Comparison of ENCODE assay signal across 9 mouse cellular contexts in the genomic region with DNA sequence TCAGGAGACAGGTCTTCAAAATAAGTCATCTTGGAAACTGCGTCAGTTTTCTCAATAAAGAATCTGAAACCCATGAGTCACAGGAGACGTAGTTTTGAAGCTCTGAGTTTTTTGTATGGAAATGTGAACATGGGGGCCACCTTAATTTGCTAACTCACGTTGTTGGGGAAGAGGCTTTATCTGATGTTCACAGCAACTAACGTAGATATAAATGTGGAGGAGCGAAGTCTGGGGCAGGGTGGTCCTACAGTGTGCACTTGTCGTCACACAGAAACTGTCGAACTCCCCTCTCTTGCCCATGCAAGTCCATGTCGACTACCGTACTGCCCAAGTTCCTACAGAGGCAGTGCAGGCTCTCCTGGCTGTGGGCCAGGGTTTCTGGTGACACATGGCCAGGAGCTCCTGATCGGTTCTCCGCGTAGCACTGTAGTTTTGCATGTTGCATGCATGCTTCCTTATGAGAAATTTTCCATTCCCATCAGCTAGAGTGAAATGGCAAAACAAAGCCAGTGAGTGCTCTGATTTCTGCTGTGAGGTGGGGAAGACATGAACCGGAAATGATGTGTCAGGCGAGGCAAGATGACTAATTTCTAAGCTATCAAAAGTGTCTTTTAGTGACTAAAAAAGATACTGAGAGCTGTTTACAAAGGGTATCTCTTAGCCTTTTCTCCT.
DNase-seq lines count a peak whose midpoint lies in the region; ATAC-seq and TF ChIP-seq lines count a peak whose summit lies in the region.
"Had no signal": no experiment of that assay in that cellular context is flagged by ENCODE, and none has a peak within 500 bp of the region (broad histone marks: within the 10 kb centered on the region; RNA-seq: fewer than 3 reads in every experiment).

No protein-coding gene starts in this region.

- no peak for TF ChIP-seq POLR2A in MEL (IDR thresholded peaks at IDR 0.05; ENCODE audit: control insufficient read depth in 1 of 2, insufficient read depth in 1 of 2, low read depth in 1 of 2, low read length in 2 of 2, poor library complexity in 1 of 2)

- no peaks in the 10 kb centered on the region for H3K9me3 ChIP-seq in hindbrain, postnatal 0 days (ENCODE audit: low read length)
- H3K9me3 ChIP-seq in hindbrain, embryonic 10.5 days = no peaks in the 10 kb centered on the region
- H3K9me3 ChIP-seq in MEL (replicated peaks; ENCODE audit: insufficient read depth, low read length) = no peaks in the 10 kb centered on the region
- no peaks in the 10 kb centered on the region for H3K9me3 ChIP-seq in forebrain, embryonic 12.5 days

- H3K4me3 ChIP-seq in hindbrain, postnatal 0 days (ENCODE audit: low read length) = no peak overlapping the region
- H3K4me3 ChIP-seq in hindbrain, embryonic 10.5 days = no peak overlapping the region
- peak overlapping the region; percentile 48 to 54 for H3K4me3 ChIP-seq in MEL (ENCODE audit: control insufficient read depth in 1 of 2, insufficient read depth in 1 of 2, low read depth in 2 of 2, low read length in 2 of 2)
- no peak overlapping the region for H3K4me3 ChIP-seq in forebrain, embryonic 12.5 days (replicated peaks)

- no peak overlapping the region for H3K4me2 ChIP-seq in hindbrain, postnatal 0 days (ENCODE audit: low read depth, low read length)
- H3K4me2 ChIP-seq in forebrain, embryonic 12.5 days = no peak overlapping the region

- H3K36me3 ChIP-seq in hindbrain, postnatal 0 days (ENCODE audit: insufficient read depth, low read length) = no peaks in the 10 kb centered on the region
- peaks cover 48% of the 10 kb centered on the region for H3K36me3 ChIP-seq in hindbrain, embryonic 10.5 days
- peaks cover 0 to 13% of the 10 kb centered on the region in 2 experiments for H3K36me3 ChIP-seq in MEL (ENCODE audit: control insufficient read depth in 1 of 2, insufficient read depth in 2 of 2, low read length in 2 of 2)
- H3K36me3 ChIP-seq in forebrain, embryonic 12.5 days (replicated peaks) = no peaks in the 10 kb centered on the region

- no peaks in the 10 kb centered on the region for H3K27me3 ChIP-seq in hindbrain, postnatal 0 days (ENCODE audit: insufficient read depth, low read length)
- no peaks in the 10 kb centered on the region for H3K27me3 ChIP-seq in hindbrain, embryonic 10.5 days (ENCODE audit: insufficient read depth, poor library complexity, severe bottlenecking)
- no peaks in the 10 kb centered on the region for H3K27me3 ChIP-seq in MEL (ENCODE audit: control insufficient read depth in 1 of 2, insufficient read depth in 2 of 2, low read length in 2 of 2)
- H3K27me3 ChIP-seq in forebrain, embryonic 12.5 days = no peaks in the 10 kb centered on the region

- no peak for TF ChIP-seq CTCF in hindbrain, postnatal 0 days (IDR thresholded peaks at IDR 0.05; ENCODE audit: low read depth)
- TF ChIP-seq CTCF in MEL (IDR thresholded peaks at IDR 0.05 in 2 of 3, conservative IDR thresholded peaks at IDR 0.05 in 1 of 3; ENCODE audit: control insufficient read depth in 1 of 3, insufficient read depth in 1 of 3, low read depth in 2 of 3, low read length in 3 of 3, poor library complexity in 1 of 3, severe bottlenecking in 1 of 3) = no peak

- TF ChIP-seq RAD21 in MEL (IDR thresholded peaks at IDR 0.05; ENCODE audit: low read depth, low read length) = no peak

- no peak for ATAC-seq in hindbrain, postnatal 0 days
- ATAC-seq in forebrain, embryonic 12.5 days (ENCODE audit: low FRiP score) = no peak

- DNase-seq in hindbrain, postnatal 0 days (ENCODE audit: low spot score) = peak; percentile 52
- no peak for DNase-seq in hindbrain, embryonic 10.5 days (ENCODE audit: low spot score)
- peak; percentile 80 for DNase-seq in MEL (ENCODE audit: low read depth, low spot score)
- DNase-seq in gastrocnemius, postnatal 10 days = peak; percentile 49
- DNase-seq in kidney, postnatal 10 days = peak; percentile 77
- no peak for DNase-seq in spleen, postnatal 4 days (ENCODE audit: low spot score in 2 of 2)
- DNase-seq in frontal cortex, postnatal 10 days (ENCODE audit: low spot score in 2 of 2) = no peak

- 75% methylated on average over 14 of the region's 14 CpGs for WGBS in hindbrain, postnatal 0 days
- 92% methylated on average over 14 of the region's 14 CpGs for WGBS in hindbrain, embryonic 10.5 days
- WGBS in forebrain, embryonic 12.5 days = 85% methylated on average over 14 of the region's 14 CpGs

- H3K27ac ChIP-seq in hindbrain, postnatal 0 days = no peak overlapping the region
- H3K27ac ChIP-seq in hindbrain, embryonic 10.5 days = no peak overlapping the region
- H3K27ac ChIP-seq in MEL (ENCODE audit: control insufficient read depth, low read depth, low read length) = peak overlapping the region; percentile 57
- no peak overlapping the region for H3K27ac ChIP-seq in forebrain, embryonic 12.5 days
- H3K27ac ChIP-seq: macrophage had no signal

- H3K9ac ChIP-seq in hindbrain, postnatal 0 days (replicated peaks; ENCODE audit: low read length) = no peak overlapping the region
- peak overlapping the region; percentile 24; the same call in 1 of the 2 replicates for H3K9ac ChIP-seq in MEL (ENCODE audit: control insufficient read depth, low read depth, low read length, poor library complexity, severe bottlenecking)
- H3K9ac ChIP-seq in forebrain, embryonic 12.5 days = no peak overlapping the region

- H3K4me1 ChIP-seq in hindbrain, postnatal 0 days (ENCODE audit: insufficient read depth, low read length) = no peaks in the 10 kb centered on the region
- H3K4me1 ChIP-seq in hindbrain, embryonic 10.5 days (replicated peaks) = peaks cover 5% of the 10 kb centered on the region; the same call in 1 of the 2 replicates
- H3K4me1 ChIP-seq in MEL (ENCODE audit: control insufficient read depth in 1 of 2, insufficient read depth in 2 of 2, low read length in 2 of 2) = peaks cover 8 to 14% of the 10 kb centered on the region in 2 experiments
- H3K4me1 ChIP-seq in forebrain, embryonic 12.5 days = no peaks in the 10 kb centered on the region

- H3K79me2 ChIP-seq in MEL (ENCODE audit: control insufficient read depth, insufficient read depth, low read length, poor library complexity) = 0 out of 2 replicates have a peak, but pooled peaks cover 1% of the 10 kb centered on the region

- peak in 1 of 2 experiments; percentile 39; a peak in 2 of 4 replicates for TF ChIP-seq EP300 in MEL (IDR thresholded peaks at IDR 0.05; ENCODE audit: low read depth in 1 of 2, low read length in 2 of 2)

TF ChIP-seq in MEL, 35 proteins besides CTCF, POLR2A, EP300 and RAD21:
- 0 out of 2 replicates have a peak, but pooled peaks have one; percentile 45 for TF ChIP-seq GABPA (IDR thresholded peaks at IDR 0.05; ENCODE audit: low read depth, low read length)
- peak; percentile 13; the same call in 1 of the 2 replicates for TF ChIP-seq SIN3A (IDR thresholded peaks at IDR 0.05; ENCODE audit: low read length)
- 0 out of 2 replicates have a peak, but pooled peaks have one; percentile 25 for TF ChIP-seq ZNF384 (IDR thresholded peaks at IDR 0.05; ENCODE audit: low read depth, low read length)
- TF ChIP-seq ZKSCAN1 (IDR thresholded peaks at IDR 0.05; ENCODE audit: low read depth, low read length) = peak; percentile 68; the same call in 1 of the 2 replicates
- no peak for TF ChIP-seq MEF2A (IDR thresholded peaks at IDR 0.05; ENCODE audit: extremely low read depth, insufficient replicate concordance, low read depth, low read length, poor library complexity, severe bottlenecking)
- TF ChIP-seq E2F4 (IDR thresholded peaks at IDR 0.05; ENCODE audit: borderline replicate concordance, low read depth, low read length) = no peak
- TF ChIP-seq MYC (IDR thresholded peaks at IDR 0.05; ENCODE audit: low read depth, low read length) = peak; percentile 26; the same call in 1 of the 2 replicates
- TF ChIP-seq MXI1 (IDR thresholded peaks at IDR 0.05; ENCODE audit: low read depth, low read length) = peak; percentile 66; the same call in 1 of the 2 replicates
- TF ChIP-seq ETS1 (IDR thresholded peaks at IDR 0.05; ENCODE audit: low read depth, low read length) = peak; percentile 58; the same call in 1 of the 2 replicates

Comparison
In these comparisons a context has a peak if more than half of its experiments do, and no peak if none do; other contexts are left out.
1. DNase-seq: peak in hindbrain, postnatal 0 days (single experiment), MEL (single experiment), gastrocnemius, postnatal 10 days (single experiment) and kidney, postnatal 10 days (single experiment); none in hindbrain, embryonic 10.5 days (single experiment), spleen, postnatal 4 days (0 of 2) and frontal cortex, postnatal 10 days (0 of 2).
2. H3K4me3 ChIP-seq: peak in MEL (2 of 2); none in hindbrain, postnatal 0 days (single experiment), hindbrain, embryonic 10.5 days (single experiment) and forebrain, embryonic 12.5 days (single experiment).